Mouse (Mus musculus): Measurements from ENCODE around the gene Cbfa2t3. TPM values are rescaled to one million over a fixed set of nuclear protein-coding genes. Genes with fewer than 3 reads are reported as not detected.

Gene Cbfa2t3
- total and polyA plus RNA-seq, 2 experiments from 2014 or later: 5.6 to 9.5 TPM

DNA sequence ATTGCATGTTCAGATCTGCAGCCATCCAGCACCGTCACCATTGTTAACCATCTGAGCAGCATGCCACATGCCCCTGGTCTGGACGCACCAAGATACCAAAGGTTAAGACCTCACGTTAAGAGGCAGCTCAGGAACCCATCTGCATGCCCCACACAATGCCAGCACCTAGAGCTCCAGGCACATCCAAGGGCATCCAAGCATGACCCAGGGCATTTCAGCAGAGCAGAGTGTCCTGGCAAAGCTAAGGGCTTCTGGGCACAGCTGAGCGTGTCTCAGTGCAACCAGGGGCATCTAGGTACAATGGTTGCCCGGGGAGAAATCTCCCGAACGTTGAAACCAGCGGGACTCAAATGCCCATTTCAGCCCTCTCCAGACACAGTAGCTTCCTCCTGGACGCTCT, 98.2 kb downstream of the Cbfa2t3 start:
- WGBS: 89% methylated on average over 9 of the region's 9 CpGs
- Histone ChIP-seq H3K4me3 (ENCODE audit: low read depth, low read length) (no peak overlapping the region), H3K9ac (no peak overlapping the region), H3K27me3 (ENCODE audit: insufficient read depth, low read length) (no peaks in the 10 kb centered on the region), H3K4me1 (ENCODE audit: insufficient read depth) (no peaks in the 10 kb centered on the region), H3K36me3 (ENCODE audit: insufficient read depth) (no peaks in the 10 kb centered on the region), H3K9me3 (ENCODE audit: low read length) (no peaks in the 10 kb centered on the region), H3K4me2 (ENCODE audit: low read depth) (no peak overlapping the region), H3K27ac (ENCODE audit: low read depth, low read length) (no peak overlapping the region)
- DNase-seq (no peak), ATAC-seq (no peak)
- no peak for TF ChIP-seq CTCF (IDR thresholded peaks at IDR 0.05; ENCODE audit: low read depth)

DNA sequence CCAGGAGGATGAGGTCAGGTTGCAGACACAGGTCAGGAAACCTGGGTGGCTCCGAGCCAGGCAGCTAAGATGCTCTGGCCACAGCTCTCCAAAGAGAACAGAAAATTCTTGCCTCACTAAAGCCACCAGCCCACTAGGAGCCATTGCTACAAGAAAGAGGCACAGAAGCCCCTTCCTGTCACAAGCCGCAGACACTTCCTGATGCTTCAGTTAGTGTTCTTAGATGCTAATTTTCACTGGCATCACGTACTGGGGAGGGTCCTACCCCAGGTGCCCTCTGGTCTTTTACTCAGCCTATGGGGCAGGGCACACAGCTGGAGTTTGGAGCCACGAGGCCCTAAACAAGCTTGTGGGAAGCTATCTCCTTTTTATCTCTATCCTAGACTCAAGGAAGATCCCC, 102.9 kb downstream of the Cbfa2t3 start:
- H3K9me3 ChIP-seq (ENCODE audit: low read length): no peaks in the 10 kb centered on the region
- DNase-seq (no peak), ATAC-seq (no peak)
- H3K27ac ChIP-seq (ENCODE audit: low read depth, low read length): no peak overlapping the region
- no peak overlapping the region for H3K9ac ChIP-seq
- TF ChIP-seq CTCF (IDR thresholded peaks at IDR 0.05; ENCODE audit: low read depth): no peak
- WGBS: 56% methylated on average over 4 of the region's 4 CpGs
- H3K4me2 ChIP-seq (ENCODE audit: low read depth): no peak overlapping the region
- H3K36me3 ChIP-seq (ENCODE audit: insufficient read depth): no peaks in the 10 kb centered on the region
- no peaks in the 10 kb centered on the region for H3K4me1 ChIP-seq (ENCODE audit: insufficient read depth)
- no peaks in the 10 kb centered on the region for H3K27me3 ChIP-seq (ENCODE audit: insufficient read depth, low read length)
- H3K4me3 ChIP-seq (ENCODE audit: low read depth, low read length): no peak overlapping the region

DNA sequence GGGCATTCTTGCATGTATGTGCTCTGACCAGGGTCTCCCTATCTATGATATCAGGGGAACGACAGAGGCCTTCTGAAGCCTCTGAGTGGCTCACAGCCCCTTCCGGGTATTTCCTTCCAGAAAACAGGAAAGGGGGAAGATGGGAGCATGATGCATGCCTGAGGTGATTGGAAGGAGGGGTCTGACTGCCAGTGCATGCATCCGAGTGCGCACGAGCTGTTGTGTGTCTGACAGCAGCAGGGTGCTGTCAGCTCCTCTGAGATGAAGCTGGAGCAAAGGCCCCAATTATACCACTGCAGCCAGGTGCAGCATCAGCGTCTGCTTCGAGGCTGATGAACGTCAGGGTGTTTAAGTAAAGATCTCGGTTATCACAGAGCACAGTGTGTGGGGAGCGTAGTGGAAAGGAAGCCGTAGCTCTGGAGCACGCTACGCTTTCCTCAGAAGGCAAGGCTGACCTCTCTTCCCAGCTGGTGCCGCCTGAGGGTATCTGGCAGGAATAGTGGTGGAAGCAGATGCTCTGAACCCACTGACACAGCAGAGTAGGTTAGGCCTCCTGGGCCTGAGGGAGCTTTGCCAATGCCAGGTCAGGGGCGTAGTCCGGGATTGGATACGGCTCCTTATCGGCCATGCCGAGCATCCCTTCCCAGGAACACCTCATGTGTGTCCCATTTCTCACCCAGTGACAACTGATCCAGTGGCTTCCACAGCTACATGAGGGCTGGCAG, 105.0 kb downstream of the Cbfa2t3 start:
- H3K36me3 ChIP-seq (ENCODE audit: insufficient read depth): no peaks in the 10 kb centered on the region
- no peak for TF ChIP-seq CTCF (IDR thresholded peaks at IDR 0.05; ENCODE audit: low read depth)
- no peak overlapping the region; the same call in 1 of the 2 replicates for H3K9ac ChIP-seq
- no peak overlapping the region for H3K4me3 ChIP-seq (ENCODE audit: low read depth, low read length)
- no peaks in the 10 kb centered on the region for H3K9me3 ChIP-seq (ENCODE audit: low read length)
- ATAC-seq (peak; percentile 76; the same call in 1 of the 2 replicates), DNase-seq (peak; percentile 20)
- no peaks in the 10 kb centered on the region for H3K4me1 ChIP-seq (ENCODE audit: insufficient read depth)
- 85% methylated on average over 19 of the region's 19 CpGs for WGBS
- no peaks in the 10 kb centered on the region for H3K27me3 ChIP-seq (ENCODE audit: insufficient read depth, low read length)
- no peak overlapping the region for H3K4me2 ChIP-seq (ENCODE audit: low read depth)
- peak overlapping the region; percentile 35 for H3K27ac ChIP-seq (ENCODE audit: low read depth, low read length)

- no peak overlapping the region for H3K4me2 ChIP-seq (ENCODE audit: low read depth)
- no peaks in the 10 kb centered on the region for H3K36me3 ChIP-seq (ENCODE audit: insufficient read depth)
- no peak for ATAC-seq
- no peaks in the 10 kb centered on the region for H3K4me1 ChIP-seq (ENCODE audit: insufficient read depth)
- H3K9me3 ChIP-seq (ENCODE audit: low read length): no peaks in the 10 kb centered on the region
- DNase-seq: no peak
- no peak overlapping the region for H3K4me3 ChIP-seq (ENCODE audit: low read depth, low read length)
- H3K27me3 ChIP-seq (ENCODE audit: insufficient read depth, low read length): no peaks in the 10 kb centered on the region
- peak overlapping the region; percentile 35; the same call in 1 of the 2 replicates for H3K27ac ChIP-seq (ENCODE audit: low read depth, low read length)
- no peak for TF ChIP-seq CTCF (IDR thresholded peaks at IDR 0.05; ENCODE audit: low read depth)
- 80% methylated on average over 12 of the region's 12 CpGs for WGBS
- no peak overlapping the region for H3K9ac ChIP-seq
Measured at GRCm38 (mm10) chr8:122593240-122593639, 105.7 kb downstream of the Cbfa2t3 start.

GRCm38 (mm10) chr8:122586749-122587148, 112.2 kb downstream of the Cbfa2t3 start:
- Histone ChIP-seq H3K4me3 (ENCODE audit: low read depth, low read length) (no peak overlapping the region), H3K9me3 (ENCODE audit: low read length) (no peaks in the 10 kb centered on the region), H3K27ac (ENCODE audit: low read depth, low read length) (no peak overlapping the region), H3K36me3 (ENCODE audit: insufficient read depth) (no peaks in the 10 kb centered on the region), H3K27me3 (ENCODE audit: insufficient read depth, low read length) (no peaks in the 10 kb centered on the region), H3K4me2 (ENCODE audit: low read depth) (no peak overlapping the region), H3K4me1 (ENCODE audit: insufficient read depth) (0 out of 2 replicates have a peak, but pooled peaks cover 3% of the 10 kb centered on the region), H3K9ac (no peak overlapping the region)
- no peak for TF ChIP-seq CTCF (IDR thresholded peaks at IDR 0.05; ENCODE audit: low read depth)
- DNase-seq (no peak), ATAC-seq (no peak)
- WGBS: 82% methylated on average over 10 of the region's 10 CpGs

DNA sequence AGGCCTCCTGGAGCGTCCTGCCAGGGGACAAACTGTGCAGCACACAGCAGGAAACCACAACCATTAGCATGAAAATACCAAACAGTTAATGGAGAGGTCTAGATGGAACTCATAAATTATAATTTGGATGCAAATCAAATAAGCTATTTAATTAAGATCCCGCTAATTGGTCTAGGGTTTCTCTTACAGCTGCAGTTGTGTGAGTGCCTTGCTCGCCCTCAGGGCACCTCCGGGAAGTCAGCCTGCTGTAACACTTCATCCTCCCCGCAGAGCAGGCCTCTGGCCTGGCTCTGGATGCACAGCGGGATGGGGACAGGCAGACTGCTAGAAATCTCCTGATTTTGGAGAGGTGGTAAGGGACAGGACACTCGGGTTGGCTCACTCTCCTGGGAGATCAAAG, 112.7 kb downstream of the Cbfa2t3 start:
- Histone ChIP-seq H3K4me1 (ENCODE audit: insufficient read depth) (0 out of 2 replicates have a peak, but pooled peaks cover 3% of the 10 kb centered on the region), H3K36me3 (ENCODE audit: insufficient read depth) (no peaks in the 10 kb centered on the region), H3K27ac (ENCODE audit: low read depth, low read length) (no peak overlapping the region), H3K4me3 (ENCODE audit: low read depth, low read length) (no peak overlapping the region), H3K4me2 (ENCODE audit: low read depth) (no peak overlapping the region), H3K9ac (no peak overlapping the region), H3K27me3 (ENCODE audit: insufficient read depth, low read length) (no peaks in the 10 kb centered on the region), H3K9me3 (ENCODE audit: low read length) (no peaks in the 10 kb centered on the region)
- 24% methylated on average over 7 of the region's 7 CpGs for WGBS
- DNase-seq (no peak), ATAC-seq (no peak)
- TF ChIP-seq CTCF (IDR thresholded peaks at IDR 0.05; ENCODE audit: low read depth): no peak

GRCm38 (mm10) chr8:122585411-122585891, 113.5 kb downstream of the Cbfa2t3 start:
- H3K36me3 ChIP-seq (ENCODE audit: insufficient read depth): no peaks in the 10 kb centered on the region
- H3K4me1 ChIP-seq (ENCODE audit: insufficient read depth): 0 out of 2 replicates have a peak, but pooled peaks cover 3% of the 10 kb centered on the region
- 77% methylated on average over 14 of the region's 14 CpGs for WGBS
- H3K9me3 ChIP-seq (ENCODE audit: low read length): no peaks in the 10 kb centered on the region
- TF ChIP-seq CTCF (IDR thresholded peaks at IDR 0.05; ENCODE audit: low read depth): no peak
- no peak overlapping the region for H3K27ac ChIP-seq (ENCODE audit: low read depth, low read length)
- no peak for DNase-seq
- no peak overlapping the region for H3K4me3 ChIP-seq (ENCODE audit: low read depth, low read length)
- H3K9ac ChIP-seq: no peak overlapping the region
- ATAC-seq: no peak
- H3K4me2 ChIP-seq (ENCODE audit: low read depth): no peak overlapping the region
- H3K27me3 ChIP-seq (ENCODE audit: insufficient read depth, low read length): no peaks in the 10 kb centered on the region
